Mouse (Mus musculus) frontal cortex, adult (tissue): ENCODE data around the gene Slc6a3.

Experiments used
- ATAC-seq: cut with Nextera tagmentation; 2 replicates; pipeline ENCODE4 v1.9.2; 2017; ENCODE audit warnings: mild to moderate bottlenecking, moderate library complexity, mixed read lengths; ENCODE audit not compliant: low TSS enrichment

Gene Slc6a3

GRCm38 (mm10) chr13:73591488-73591887, 54.9 kb downstream of the Slc6a3 start:
- ATAC-seq: no peak

GRCm38 (mm10) chr13:73592546-73592945, 56.0 kb downstream of the Slc6a3 start:
- no peak for ATAC-seq

GRCm38 (mm10) chr13:73596276-73596675, 59.7 kb downstream of the Slc6a3 start:
- ATAC-seq: no peak

- no peak for ATAC-seq
Measured at GRCm38 (mm10) chr13:73600217-73600616, 63.7 kb downstream of the Slc6a3 start.

- ATAC-seq: no peak
Measured at GRCm38 (mm10) chr13:73603046-73603445, 66.5 kb downstream of the Slc6a3 start.

GRCm38 (mm10) chr13:73603522-73604155, 67.1 kb downstream of the Slc6a3 start, which contains the start of gene Clptm1l:
Gene Clptm1l (plus strand): TSS chr13:73604006.
- peak; percentile 100 for ATAC-seq

GRCm38 (mm10) chr13:73604156-73604957, 67.8 kb downstream of the Slc6a3 start:
- peak; percentile 68; the same call in 1 of the 2 replicates for ATAC-seq

- ATAC-seq: 0 out of 2 replicates have a peak, but pooled peaks have one; percentile 17
Measured at GRCm38 (mm10) chr13:73618406-73618805, 81.9 kb downstream of the Slc6a3 start.

GRCm38 (mm10) chr13:73620637-73621036, 84.1 kb downstream of the Slc6a3 start:
- ATAC-seq: no peak

GRCm38 (mm10) chr13:73626410-73626744, 89.8 kb downstream of the Slc6a3 start:
- no peak for ATAC-seq

GRCm38 (mm10) chr13:73626745-73627549, 90.4 kb downstream of the Slc6a3 start, which contains the start of gene Tert:
Gene Tert (plus strand): TSS chr13:73626911.
- peak; percentile 75 for ATAC-seq
